Mouse (Mus musculus) lung, postnatal 0 days (tissue): ENCODE results near the gene Pdcd1.

Source experiments
- CTCF ChIP-seq: IDR thresholded peaks from 2 replicates; pipeline ENCODE4 v1.5.1; 2016; ENCODE audit warnings: antibody characterized with exemption, mild to moderate bottlenecking
- EP300 ChIP-seq: IDR thresholded peaks from 2 replicates; pipeline ENCODE4 v1.6.1; 2016; ENCODE audit warnings: antibody characterized with exemption, mild to moderate bottlenecking, control low read depth

- TF ChIP-seq CTCF (no peak), EP300 (no peak)
Observed at GRCm38 (mm10) chr1:94057401-94057800, 5.0 kb upstream of the Pdcd1 start.
